Mouse (Mus musculus) embryo, embryonic 10.5 days (tissue): Measurements from ENCODE around the gene Gm21983.

Source experiments
- DNase-seq: peaks from one replicate; pipeline ENCODE4 v3.0.0-alpha.2; 2015; ENCODE audit warnings: low spot score

Gm21983 gene

GRCm38 (mm10) chr7:27180837-27181695 lies at the start of gene Gm21983, which contains the start of gene Mia:
Gene Gm21983, minus strand, starts transcription at chr7:27181086.
Gene Mia, minus strand, starts transcription at chr7:27181157.
- DNase-seq = no peak

DNA sequence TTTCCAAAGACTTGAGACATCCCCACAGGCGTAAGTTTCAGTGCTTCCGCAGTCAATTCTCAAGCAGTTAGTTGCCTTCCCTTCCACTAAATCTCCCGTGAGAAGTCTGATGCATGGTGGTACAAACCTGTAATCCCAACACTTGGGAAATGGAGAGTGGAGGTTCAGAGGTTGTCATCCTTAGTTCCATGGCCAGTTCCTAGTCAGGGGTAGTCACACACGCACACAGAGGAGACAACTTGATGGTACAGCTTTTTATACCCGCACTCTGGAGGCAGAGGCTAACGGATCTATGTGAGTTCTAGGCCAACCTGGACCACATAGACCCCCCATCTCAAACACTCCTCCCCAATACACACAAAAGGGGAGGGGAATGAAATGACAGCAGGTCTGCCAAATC lies 48.0 kb upstream of the Gm21983 start:
- no peak for DNase-seq

DNA sequence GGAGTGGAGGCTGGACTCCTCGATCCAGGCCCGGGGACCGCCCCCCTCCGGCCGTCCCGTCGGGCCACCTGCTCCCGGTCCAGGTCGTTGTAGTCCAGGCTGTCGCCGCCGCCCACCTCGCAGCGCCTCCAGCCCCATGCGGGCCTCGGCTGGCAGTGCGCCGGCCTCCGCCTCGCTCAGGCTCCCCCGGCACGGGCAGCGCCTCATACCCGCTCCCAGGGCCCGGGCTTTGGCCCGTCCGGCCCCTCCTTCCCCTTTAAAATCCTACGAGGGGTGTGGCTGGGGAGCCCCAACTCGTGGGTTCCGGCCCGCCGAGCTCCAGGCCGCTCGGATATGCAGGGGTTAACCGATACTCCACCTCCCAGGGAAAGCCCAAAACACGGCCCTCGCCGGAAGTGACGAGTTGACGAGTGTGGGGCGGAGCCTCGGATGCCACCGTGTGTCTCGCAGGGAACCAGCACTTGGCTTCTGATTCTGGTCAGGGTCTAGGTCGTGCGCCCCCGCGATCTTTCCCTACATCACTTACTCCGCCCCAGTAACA lies 47.5 kb upstream of the Gm21983 start, which contains the start of gene Itpkc:
Gene Itpkc, minus strand, starts transcription at position 381 of the 541 bp plus-strand sequence.
- DNase-seq = peak; percentile 98

- peak; percentile 30 for DNase-seq
Observed at GRCm38 (mm10) chr7:27227676-27228075, 46.8 kb upstream of the Gm21983 start.

DNA sequence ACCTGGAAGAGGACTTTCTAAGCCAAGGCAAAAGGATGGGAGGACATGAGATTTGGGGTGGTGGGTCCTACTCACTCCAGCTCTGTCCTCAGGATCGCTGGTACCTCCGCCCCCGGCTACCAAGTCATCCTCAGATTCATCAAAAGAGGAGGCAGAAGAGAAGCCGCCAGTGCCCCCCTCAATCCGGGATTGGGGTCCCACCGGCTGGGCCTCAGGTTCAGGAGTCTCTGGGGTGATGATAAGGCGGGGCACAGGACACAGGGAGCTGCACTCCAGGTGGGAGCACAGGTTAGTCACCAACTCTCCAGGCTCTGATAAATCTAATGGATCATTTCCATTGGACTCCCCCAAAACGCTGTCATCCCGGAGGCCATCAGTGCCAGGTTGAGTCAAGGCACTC lies 46.4 kb upstream of the Gm21983 start:
- no peak for DNase-seq

GRCm38 (mm10) chr7:27224877-27225575 lies 44.1 kb upstream of the Gm21983 start:
- no peak for DNase-seq

GRCm38 (mm10) chr7:27222538-27222937 lies 41.7 kb upstream of the Gm21983 start:
- DNase-seq = no peak

DNA sequence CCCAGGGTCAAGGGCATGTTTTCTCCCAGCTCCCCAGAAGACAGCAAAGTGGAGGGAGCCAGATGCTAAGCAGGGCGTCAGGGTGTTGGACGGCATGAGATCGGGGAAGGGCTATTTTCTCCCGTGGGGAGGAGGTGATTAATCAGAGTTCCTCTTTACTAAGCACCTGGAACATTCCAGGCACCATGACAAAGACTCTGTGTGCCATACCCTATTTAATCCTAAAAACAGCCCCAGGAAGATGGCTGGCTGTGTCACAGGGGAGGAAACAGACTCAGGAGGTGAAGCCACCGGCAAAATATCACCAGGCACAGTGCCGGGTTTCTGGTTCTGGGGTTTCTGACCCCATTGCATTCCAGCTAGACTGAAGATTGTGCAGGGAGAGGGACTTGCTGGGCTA lies 41.1 kb upstream of the Gm21983 start:
- no peak for DNase-seq

DNA sequence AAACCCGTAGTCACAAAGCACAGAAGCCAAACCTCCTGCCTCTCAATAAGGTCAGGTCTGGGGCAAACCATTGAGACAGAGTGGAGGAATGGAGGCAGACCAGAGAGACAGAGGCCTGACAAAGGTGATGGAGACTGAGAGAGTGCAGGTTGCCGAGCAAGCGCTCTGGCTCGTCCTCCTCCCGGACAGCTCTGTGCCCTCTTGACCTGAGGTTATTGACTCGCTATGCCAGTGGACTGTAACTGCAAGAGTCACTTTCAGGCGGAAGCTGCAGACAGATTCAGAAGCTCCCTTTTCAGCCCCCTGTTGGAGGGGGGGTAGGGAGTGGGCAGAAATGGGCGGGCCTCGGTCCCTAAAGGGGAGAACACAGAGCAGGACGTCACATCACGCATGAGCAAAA lies 39.1 kb upstream of the Gm21983 start:
- no peak for DNase-seq

DNA sequence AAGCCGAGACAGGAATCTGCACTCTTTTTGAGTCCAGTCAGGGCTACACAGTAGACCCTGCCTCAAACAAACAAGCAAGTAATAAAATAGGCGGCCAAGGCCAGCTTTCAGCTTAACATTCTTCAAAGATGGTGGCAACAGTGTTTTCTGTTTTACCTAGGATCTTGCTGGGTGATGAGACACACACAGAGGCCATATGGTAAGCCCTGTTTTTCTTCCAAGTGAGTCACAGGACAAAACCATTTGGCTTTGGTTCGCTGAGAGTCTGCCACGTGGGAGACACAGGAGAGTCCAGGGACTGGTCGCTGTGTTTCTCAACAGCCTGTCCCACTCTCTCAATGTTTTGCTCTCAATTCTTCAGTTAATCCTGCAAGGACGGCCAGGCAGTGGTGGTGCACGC lies 37.7 kb upstream of the Gm21983 start:
- no peak for DNase-seq

- DNase-seq = no peak
Observed at GRCm38 (mm10) chr7:27212626-27213025, 31.7 kb upstream of the Gm21983 start.

GRCm38 (mm10) chr7:27203730-27204449 lies 23.0 kb upstream of the Gm21983 start:
- DNase-seq = no peak

DNA sequence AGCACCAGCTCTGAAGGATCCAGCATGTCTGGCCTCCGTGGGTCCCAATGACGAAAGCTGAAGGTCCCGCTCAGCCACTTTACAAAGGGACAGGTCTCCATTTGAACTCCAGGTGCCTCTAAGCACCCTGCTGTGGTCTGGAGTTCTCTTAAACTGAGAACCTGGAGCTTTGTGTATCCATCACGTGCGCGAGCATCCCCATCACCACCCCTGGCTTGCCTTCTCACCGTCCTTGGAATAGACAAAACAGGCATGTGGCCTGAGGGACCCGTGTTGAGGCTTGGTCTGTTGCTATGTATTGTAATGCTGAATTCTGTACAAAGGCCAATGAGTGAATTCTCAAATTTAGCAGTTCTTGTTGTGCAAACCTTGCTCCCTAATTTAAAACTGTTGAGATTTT lies 17.9 kb upstream of the Gm21983 start:
- no peak for DNase-seq

DNA sequence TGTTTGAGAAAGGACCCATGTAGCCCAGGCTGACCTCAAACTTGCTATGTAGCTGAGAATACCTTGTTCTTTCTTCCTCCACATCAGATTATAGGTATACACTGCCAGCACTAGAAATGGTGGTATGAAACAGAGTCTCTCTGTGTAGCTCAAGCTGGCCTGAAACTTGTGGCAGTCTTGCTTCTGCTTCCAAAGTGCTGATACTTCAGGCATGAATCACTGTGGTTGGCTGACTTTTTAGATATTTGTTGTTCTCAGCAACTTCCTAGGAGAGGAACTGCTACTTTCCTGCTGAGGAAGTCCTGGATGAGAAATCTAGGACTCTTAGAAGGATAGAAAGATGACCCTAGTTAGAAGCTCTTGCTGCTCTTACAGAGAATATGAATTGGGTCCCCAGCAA lies 17.5 kb upstream of the Gm21983 start:
- no peak for DNase-seq

DNA sequence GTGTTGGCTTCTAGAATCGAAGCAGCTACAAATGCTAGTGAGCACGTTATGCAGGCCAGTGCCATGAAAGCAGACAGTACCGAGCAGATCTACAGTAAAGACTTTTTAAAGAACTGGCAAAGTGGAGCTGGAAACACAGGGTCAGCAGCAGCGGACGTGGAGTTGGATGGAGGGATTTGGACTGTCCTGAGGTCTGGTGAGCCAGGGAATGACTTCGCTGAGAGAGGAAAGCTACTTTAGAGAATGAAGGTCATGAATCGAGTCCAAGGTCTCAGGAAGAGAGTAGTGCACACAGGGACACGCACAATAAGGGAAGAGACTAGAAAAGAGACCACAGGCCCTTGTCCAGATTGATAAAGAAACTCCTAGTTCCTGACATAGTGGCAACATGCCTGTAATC lies 16.7 kb upstream of the Gm21983 start:
- DNase-seq = no peak

DNA sequence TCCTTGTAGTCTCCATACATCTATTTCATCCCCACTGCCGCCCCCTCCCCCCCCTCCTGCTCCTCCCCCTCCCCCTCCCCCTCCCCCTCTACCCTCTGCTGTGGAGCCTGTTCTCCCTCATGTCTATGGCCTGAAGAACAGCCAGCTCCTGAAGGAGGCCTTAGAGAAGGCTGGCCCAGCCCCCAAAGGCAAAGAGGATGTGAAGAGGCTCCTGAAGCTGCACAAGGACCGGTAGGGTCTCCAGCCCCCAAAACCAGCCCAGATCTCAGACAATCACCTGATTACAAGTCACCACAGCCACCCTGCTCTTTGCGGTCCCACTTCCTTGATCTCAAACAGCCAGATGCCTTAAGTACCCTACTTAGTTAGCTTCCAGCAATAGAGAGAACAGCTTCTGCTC lies 16.2 kb upstream of the Gm21983 start:
- no peak for DNase-seq

- peak; percentile 99 for DNase-seq
Observed at GRCm38 (mm10) chr7:27195681-27196611, 15.1 kb upstream of the Gm21983 start, which contains the start of the genes BC024978 and Snrpa. Gene BC024978, plus strand, starts transcription at chr7:27195781. Gene Snrpa, minus strand, starts transcription at chr7:27196271.

GRCm38 (mm10) chr7:27193731-27194130 lies 12.8 kb upstream of the Gm21983 start:
- DNase-seq = no peak

DNA sequence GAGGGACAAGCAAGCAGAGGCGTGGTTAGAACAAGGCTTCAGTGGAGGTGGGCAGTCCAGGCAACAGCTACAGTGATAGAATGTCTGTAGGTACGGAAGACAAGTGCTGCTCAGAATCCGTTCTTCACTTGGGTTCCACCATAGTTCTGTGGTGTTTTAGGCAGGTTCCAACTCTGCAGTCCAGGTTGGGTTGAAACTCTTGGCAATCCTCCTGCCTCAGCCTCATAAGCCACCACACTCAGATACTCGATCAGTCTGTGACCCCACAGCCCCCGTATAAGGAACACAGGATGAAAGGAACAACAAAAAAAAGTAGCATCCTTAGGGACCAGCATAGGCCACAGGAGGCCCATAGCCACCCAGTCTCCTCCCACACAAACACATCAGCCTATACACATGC lies 11.5 kb upstream of the Gm21983 start:
- no peak for DNase-seq

DNA sequence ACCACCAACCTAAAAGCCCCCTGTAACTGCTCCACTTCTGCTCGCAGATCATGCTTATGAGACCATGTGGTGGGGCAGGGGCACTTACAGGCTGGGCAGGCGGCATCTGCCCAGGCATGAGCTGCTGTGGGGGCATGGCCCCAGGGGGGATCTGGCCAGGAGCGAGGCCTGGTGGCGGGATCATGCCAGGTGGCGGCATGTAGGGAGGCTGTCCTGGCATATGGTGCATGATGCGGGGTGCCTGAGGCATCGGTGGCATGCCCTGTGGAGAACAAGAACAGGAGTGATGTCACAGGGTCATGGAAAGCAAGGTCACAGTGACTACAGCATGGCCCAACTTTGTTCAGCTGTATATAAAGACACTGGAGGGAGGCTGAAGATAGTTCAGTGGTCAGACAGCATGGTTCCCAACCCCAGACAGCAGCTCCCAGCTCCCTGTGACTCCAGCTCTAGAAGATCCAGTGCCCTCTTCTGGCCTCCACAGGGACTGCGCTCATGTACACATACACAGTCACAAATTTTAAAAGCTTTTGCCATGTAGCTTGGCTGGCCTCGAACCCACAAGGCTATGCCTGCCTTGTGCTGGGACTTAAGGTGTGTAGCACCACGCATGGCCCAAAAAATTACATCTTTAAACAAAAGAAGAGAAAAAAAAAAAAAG lies 8.5 kb upstream of the Gm21983 start:
- no peak for DNase-seq
